In genomic region chr6:114932116-114932500, GRCm38 (mm10) we compare ENCODE assay signal across 12 mouse cellular contexts. TPM values are rescaled to one million over a fixed set of nuclear protein-coding genes. Genes with fewer than 3 reads are reported as not detected.
DNase-seq lines count a peak whose midpoint lies in the region; ATAC-seq and TF ChIP-seq lines count a peak whose summit lies in the region.
"Had no signal": no experiment of that assay in that cellular context is flagged by ENCODE, and none has a peak within 500 bp of the region (broad histone marks: within the 10 kb centered on the region; RNA-seq: fewer than 3 reads in every experiment).

No protein-coding gene starts in this region.

- ATAC-seq in midbrain, embryonic 11.5 days (ENCODE audit: low FRiP score) = no peak
- no peak for ATAC-seq in midbrain, embryonic 16.5 days
- no peak for ATAC-seq in intestine, postnatal 0 days
- ATAC-seq in hindbrain, postnatal 0 days = no peak

- no peaks in the 10 kb centered on the region for H3K4me1 ChIP-seq in midbrain, embryonic 11.5 days (ENCODE audit: control insufficient read depth, insufficient read depth, low read length)
- peaks cover 2% of the 10 kb centered on the region; the same call in 1 of the 2 replicates for H3K4me1 ChIP-seq in midbrain, embryonic 16.5 days (ENCODE audit: control insufficient read depth, insufficient read depth, low read length)
- H3K4me1 ChIP-seq in intestine, postnatal 0 days (replicated peaks; ENCODE audit: control insufficient read depth, insufficient read depth, low read length) = no peaks in the 10 kb centered on the region; the same call in 1 of the 2 replicates
- 0 out of 2 replicates have a peak, but pooled peaks cover 9% of the 10 kb centered on the region for H3K4me1 ChIP-seq in hindbrain, postnatal 0 days (ENCODE audit: insufficient read depth, low read length)

- no peak overlapping the region for H3K4me3 ChIP-seq in midbrain, embryonic 11.5 days (ENCODE audit: low read depth, low read length)
- H3K4me3 ChIP-seq in midbrain, embryonic 16.5 days (ENCODE audit: low read depth, low read length) = no peak overlapping the region
- H3K4me3 ChIP-seq in intestine, postnatal 0 days (ENCODE audit: low read depth, low read length) = no peak overlapping the region
- H3K4me3 ChIP-seq in hindbrain, postnatal 0 days (ENCODE audit: low read length) = no peak overlapping the region
- H3K4me3 ChIP-seq: heart, embryonic 10.5 days; hindbrain, embryonic 10.5 days had no signal

- 88% methylated on average over 5 of the region's 5 CpGs for WGBS in midbrain, embryonic 11.5 days
- WGBS in midbrain, embryonic 16.5 days = 81% methylated on average over 5 of the region's 5 CpGs
- 32% methylated on average over 5 of the region's 5 CpGs for WGBS in intestine, postnatal 0 days
- 72% methylated on average over 5 of the region's 5 CpGs for WGBS in hindbrain, postnatal 0 days

- no peak overlapping the region for H3K4me2 ChIP-seq in midbrain, embryonic 11.5 days
- no peak overlapping the region for H3K4me2 ChIP-seq in midbrain, embryonic 16.5 days (ENCODE audit: low read length)
- H3K4me2 ChIP-seq in intestine, postnatal 0 days (replicated peaks; ENCODE audit: low read depth) = no peak overlapping the region; the same call in 1 of the 2 replicates
- H3K4me2 ChIP-seq in hindbrain, postnatal 0 days (ENCODE audit: low read depth, low read length) = no peak overlapping the region

- no peak overlapping the region for H3K9ac ChIP-seq in midbrain, embryonic 11.5 days (ENCODE audit: low read length)
- H3K9ac ChIP-seq in midbrain, embryonic 16.5 days (ENCODE audit: low read depth, low read length) = no peak overlapping the region
- H3K9ac ChIP-seq in intestine, postnatal 0 days (ENCODE audit: low read depth, low read length) = no peak overlapping the region
- no peak overlapping the region for H3K9ac ChIP-seq in hindbrain, postnatal 0 days (replicated peaks; ENCODE audit: low read length)

- H3K36me3 ChIP-seq in midbrain, embryonic 11.5 days (ENCODE audit: control insufficient read depth, insufficient read depth, low read length) = no peaks in the 10 kb centered on the region
- H3K36me3 ChIP-seq in midbrain, embryonic 16.5 days (ENCODE audit: control insufficient read depth, insufficient read depth, low read length) = no peaks in the 10 kb centered on the region
- no peaks in the 10 kb centered on the region for H3K36me3 ChIP-seq in intestine, postnatal 0 days (ENCODE audit: control insufficient read depth, insufficient read depth)
- H3K36me3 ChIP-seq in hindbrain, postnatal 0 days (ENCODE audit: insufficient read depth, low read length) = no peaks in the 10 kb centered on the region
- H3K36me3 ChIP-seq: heart, embryonic 10.5 days; hindbrain, embryonic 10.5 days had no signal

- DNase-seq in kidney, adult 18-20 months = peak; percentile 24
- no peak for DNase-seq in kidney, adult 11 months
- DNase-seq in midbrain, embryonic 11.5 days (ENCODE audit: low spot score, missing footprints) = peak; percentile 66
- no peak for DNase-seq in thymus, adult 18-20 months
- DNase-seq in hindbrain, postnatal 0 days (ENCODE audit: low spot score) = no peak
- DNase-seq: adrenal gland, adult 2 months; thymus, postnatal 14 days had no signal

- no peaks in the 10 kb centered on the region for H3K9me3 ChIP-seq in midbrain, embryonic 11.5 days (ENCODE audit: control insufficient read depth, low read length)
- no peaks in the 10 kb centered on the region; the same call in 1 of the 2 replicates for H3K9me3 ChIP-seq in midbrain, embryonic 16.5 days (replicated peaks; ENCODE audit: control insufficient read depth, low read length, poor library complexity, severe bottlenecking)
- H3K9me3 ChIP-seq in intestine, postnatal 0 days (ENCODE audit: control insufficient read depth) = no peaks in the 10 kb centered on the region
- no peaks in the 10 kb centered on the region for H3K9me3 ChIP-seq in hindbrain, postnatal 0 days (ENCODE audit: low read length)

- no peaks in the 10 kb centered on the region for H3K27me3 ChIP-seq in midbrain, embryonic 11.5 days (ENCODE audit: control insufficient read depth, insufficient read depth, low read length)
- no peaks in the 10 kb centered on the region for H3K27me3 ChIP-seq in midbrain, embryonic 16.5 days (ENCODE audit: control insufficient read depth, insufficient read depth, low read depth, low read length)
- H3K27me3 ChIP-seq in intestine, postnatal 0 days (replicated peaks; ENCODE audit: control insufficient read depth, insufficient read depth, low read length) = no peaks in the 10 kb centered on the region
- no peaks in the 10 kb centered on the region for H3K27me3 ChIP-seq in hindbrain, postnatal 0 days (ENCODE audit: insufficient read depth, low read length)
- H3K27me3 ChIP-seq: Patski had no signal

- TF ChIP-seq CTCF in intestine, postnatal 0 days (IDR thresholded peaks at IDR 0.05; ENCODE audit: low read depth) = no peak
- no peak for TF ChIP-seq CTCF in hindbrain, postnatal 0 days (IDR thresholded peaks at IDR 0.05; ENCODE audit: low read depth)

- no peak overlapping the region for H3K27ac ChIP-seq in midbrain, embryonic 11.5 days (ENCODE audit: low read depth, low read length)
- no peak overlapping the region for H3K27ac ChIP-seq in midbrain, embryonic 16.5 days (ENCODE audit: low read length)
- peak overlapping the region; percentile 60 for H3K27ac ChIP-seq in intestine, postnatal 0 days (ENCODE audit: low read depth, low read length)
- H3K27ac ChIP-seq in hindbrain, postnatal 0 days = no peak overlapping the region
- H3K27ac ChIP-seq: heart, embryonic 10.5 days; hindbrain, embryonic 10.5 days had no signal

RNA-seq across cellular contexts. Expression of gene Vgll4, which starts 37.7 kb away (rescaled TPM):
- 48.6 and 54.8 TPM in 2 replicates for polyA plus RNA-seq in midbrain, embryonic 11.5 days (2014; fragmentation: Nextera tagmentation; extraction: Ambion mirVana)
- 49.2 and 51.0 TPM in 2 replicates for polyA plus RNA-seq in midbrain, embryonic 16.5 days (2015; fragmentation: Nextera tagmentation; extraction: Ambion mirVana)
- polyA plus RNA-seq in intestine, postnatal 0 days (2015; fragmentation: Nextera tagmentation; extraction: Ambion mirVana) = 31.1 and 33.0 TPM in 2 replicates
- total RNA-seq in hindbrain, postnatal 0 days (2014; rRNA removed) = 85.4 and 88.5 TPM in 2 replicates
- polyA plus RNA-seq in hindbrain, postnatal 0 days (2015; fragmentation: Nextera tagmentation; extraction: Ambion mirVana) = 49.4 and 53.2 TPM in 2 replicates

Comparison
In these comparisons a context has a peak if more than half of its experiments do, and no peak if none do; other contexts are left out.
1. DNase-seq: peak in kidney, adult 18-20 months (single experiment) and midbrain, embryonic 11.5 days (single experiment); none in kidney, adult 11 months (single experiment), thymus, adult 18-20 months (0 of 2) and hindbrain, postnatal 0 days (single experiment).